8 mouse cellular contexts compared by ENCODE assay signal in the genomic region with DNA sequence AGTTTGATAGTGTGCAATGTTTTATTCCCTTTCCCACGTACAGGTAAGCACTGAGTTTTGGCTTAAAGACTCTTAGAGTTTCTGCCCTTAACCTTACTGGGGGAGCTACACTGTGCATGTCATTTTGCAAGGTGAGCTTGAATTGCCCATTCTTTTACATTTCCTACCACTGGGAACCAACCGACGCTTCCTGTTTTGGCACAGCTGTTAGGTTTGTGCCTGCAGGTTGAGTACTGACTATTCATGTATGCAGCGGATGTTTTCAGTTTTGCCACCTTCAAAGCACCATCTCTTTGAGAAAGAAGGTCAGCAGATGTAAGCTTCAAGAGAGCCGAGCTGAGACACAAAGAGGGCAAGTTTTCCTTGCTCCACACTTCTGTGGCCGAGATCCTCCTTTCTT. TPM values are rescaled to one million over a fixed set of nuclear protein-coding genes. Genes with fewer than 3 reads are reported as not detected.
DNase-seq lines count a peak whose midpoint lies in the region; ATAC-seq lines count a peak whose summit lies in the region.

No protein-coding gene starts in this region.

- peaks cover 14% of the 10 kb centered on the region for H3K4me1 ChIP-seq in kidney, embryonic 15.5 days
- H3K4me1 ChIP-seq in embryonic facial prominence, embryonic 11.5 days (ENCODE audit: control insufficient read depth, insufficient read depth, low read length), result no peaks in the 10 kb centered on the region; the same call in 1 of the 2 replicates
- peaks cover 14% of the 10 kb centered on the region for H3K4me1 ChIP-seq in limb, embryonic 12.5 days (replicated peaks)

- no peak overlapping the region for H3K9ac ChIP-seq in kidney, embryonic 15.5 days
- no peak overlapping the region; the same call in 1 of the 2 replicates for H3K9ac ChIP-seq in embryonic facial prominence, embryonic 11.5 days (replicated peaks; ENCODE audit: low read length)
- H3K9ac ChIP-seq in limb, embryonic 12.5 days (replicated peaks), result no peak overlapping the region

- 60% methylated on average over 6 of the region's 6 CpGs for WGBS in kidney, embryonic 15.5 days
- WGBS in embryonic facial prominence, embryonic 11.5 days, result 66% methylated on average over 6 of the region's 6 CpGs
- WGBS in limb, embryonic 12.5 days, result 60% methylated on average over 6 of the region's 6 CpGs

- H3K27ac ChIP-seq in kidney, embryonic 15.5 days, result no peak overlapping the region
- H3K27ac ChIP-seq in embryonic facial prominence, embryonic 11.5 days (replicated peaks; ENCODE audit: low read depth, low read length), result no peak overlapping the region
- no peak overlapping the region for H3K27ac ChIP-seq in limb, embryonic 12.5 days

- no peak for ATAC-seq in kidney, embryonic 15.5 days (replicated peaks; ENCODE audit: low FRiP score)
- ATAC-seq in embryonic facial prominence, embryonic 11.5 days (replicated peaks; ENCODE audit: insufficient number of reproducible peaks, low FRiP score, low TSS enrichment, low read depth), result no peak
- ATAC-seq in limb, embryonic 12.5 days (ENCODE audit: insufficient number of reproducible peaks, insufficient read depth, low FRiP score, low TSS enrichment, low read depth), result no peak

- H3K36me3 ChIP-seq in kidney, embryonic 15.5 days, result peaks cover 12% of the 10 kb centered on the region
- no peaks in the 10 kb centered on the region for H3K36me3 ChIP-seq in embryonic facial prominence, embryonic 11.5 days (replicated peaks; ENCODE audit: control insufficient read depth, insufficient read depth, low read depth, low read length)
- peaks cover 25% of the 10 kb centered on the region for H3K36me3 ChIP-seq in limb, embryonic 12.5 days

- H3K4me2 ChIP-seq in kidney, embryonic 15.5 days, result peak overlapping the region; percentile 75
- H3K4me2 ChIP-seq in embryonic facial prominence, embryonic 11.5 days (ENCODE audit: low read depth, low read length), result peak overlapping the region; percentile 32
- H3K4me2 ChIP-seq in limb, embryonic 12.5 days, result peak overlapping the region; percentile 51

- H3K4me3 ChIP-seq in kidney, embryonic 15.5 days (replicated peaks), result peak overlapping the region; percentile 80
- peak overlapping the region; percentile 69 for H3K4me3 ChIP-seq in embryonic facial prominence, embryonic 11.5 days (ENCODE audit: low read depth, low read length)
- peak overlapping the region; percentile 72 for H3K4me3 ChIP-seq in limb, embryonic 12.5 days (replicated peaks)

- no peaks in the 10 kb centered on the region for H3K27me3 ChIP-seq in kidney, embryonic 15.5 days
- H3K27me3 ChIP-seq in embryonic facial prominence, embryonic 11.5 days (ENCODE audit: control insufficient read depth, insufficient read depth, low read length), result no peaks in the 10 kb centered on the region
- no peaks in the 10 kb centered on the region for H3K27me3 ChIP-seq in limb, embryonic 12.5 days

- DNase-seq in kidney, adult 18-20 months, result no peak
- DNase-seq in embryonic facial prominence, embryonic 11.5 days (ENCODE audit: low spot score), result no peak
- peak; percentile 65 to 72 for DNase-seq in spleen, postnatal 36 days (ENCODE audit: low spot score in 2 of 2)
- DNase-seq in urinary bladder, adult 18-20 months (ENCODE audit: low spot score in 2 of 2), result no peak
- DNase-seq in embryo, embryonic 11 days, result no peak
- DNase-seq in urinary bladder, postnatal 14 days (ENCODE audit: low spot score), result no peak

- H3K9me3 ChIP-seq in kidney, embryonic 15.5 days (replicated peaks), result no peaks in the 10 kb centered on the region
- H3K9me3 ChIP-seq in embryonic facial prominence, embryonic 11.5 days (replicated peaks; ENCODE audit: control insufficient read depth, low read length), result no peaks in the 10 kb centered on the region
- H3K9me3 ChIP-seq in limb, embryonic 12.5 days, result no peaks in the 10 kb centered on the region

RNA-seq across cellular contexts. Expression of a gene that starts 1.3 kb away (rescaled TPM):
- polyA plus RNA-seq in kidney, embryonic 15.5 days (2015; fragmentation: Nextera tagmentation; extraction: Ambion mirVana), result 47.1 and 48.3 TPM in 2 replicates
- polyA plus RNA-seq in embryonic facial prominence, embryonic 11.5 days (2014; fragmentation: Nextera tagmentation; extraction: Ambion mirVana), result 99.9 and 110 TPM in 2 replicates
- 70.1 and 72.6 TPM in 2 replicates for polyA plus RNA-seq in limb, embryonic 12.5 days (2016; fragmentation: Nextera tagmentation; extraction: Ambion mirVana)

RNA-seq across cellular contexts. Expression of a gene that starts 45.5 kb away (rescaled TPM):
- 10.1 and 12.1 TPM in 2 replicates for polyA plus RNA-seq in kidney, embryonic 15.5 days (2015; fragmentation: Nextera tagmentation; extraction: Ambion mirVana)
- 13.7 and 15.6 TPM in 2 replicates for polyA plus RNA-seq in embryonic facial prominence, embryonic 11.5 days (2014; fragmentation: Nextera tagmentation; extraction: Ambion mirVana)
- polyA plus RNA-seq in limb, embryonic 12.5 days (2016; fragmentation: Nextera tagmentation; extraction: Ambion mirVana), result 11.8 and 12.9 TPM in 2 replicates

Comparison
In these comparisons a context has a peak if more than half of its experiments do, and no peak if none do; other contexts are left out.
1. DNase-seq: peak in spleen, postnatal 36 days (2 of 2); none in kidney, adult 18-20 months (single experiment), embryonic facial prominence, embryonic 11.5 days (single experiment), urinary bladder, adult 18-20 months (0 of 2), embryo, embryonic 11 days (single experiment) and urinary bladder, postnatal 14 days (single experiment).
2. Peak in every context shown above with its lines, with median percentiles within 50 percentile points of each other: H3K4me2 ChIP-seq and H3K4me3 ChIP-seq.